Mouse (Mus musculus): Measurements from ENCODE around the gene Agtr1b.

GRCm38 (mm10) chr3:20309142-20309541 lies 57.8 kb downstream of the Agtr1b start:
- TF ChIP-seq TAL1 (IDR thresholded peaks at IDR 0.05; ENCODE audit: low read length) (no peak), GATA1 (IDR thresholded peaks at IDR 0.05; ENCODE audit: low read length) (no peak)
